Mouse (Mus musculus) heart, postnatal 0 days (tissue): ENCODE results near the gene Psmg4.

Experiments
- CTCF ChIP-seq: IDR thresholded peaks from 2 replicates; pipeline ENCODE4 v1.5.1; 2016; ENCODE audit warnings: antibody characterized with exemption, control low read depth, low read depth
- EP300 ChIP-seq: IDR thresholded peaks from 2 replicates; pipeline ENCODE4 v1.6.1; 2016; ENCODE audit warnings: antibody characterized with exemption, low read depth

DNA sequence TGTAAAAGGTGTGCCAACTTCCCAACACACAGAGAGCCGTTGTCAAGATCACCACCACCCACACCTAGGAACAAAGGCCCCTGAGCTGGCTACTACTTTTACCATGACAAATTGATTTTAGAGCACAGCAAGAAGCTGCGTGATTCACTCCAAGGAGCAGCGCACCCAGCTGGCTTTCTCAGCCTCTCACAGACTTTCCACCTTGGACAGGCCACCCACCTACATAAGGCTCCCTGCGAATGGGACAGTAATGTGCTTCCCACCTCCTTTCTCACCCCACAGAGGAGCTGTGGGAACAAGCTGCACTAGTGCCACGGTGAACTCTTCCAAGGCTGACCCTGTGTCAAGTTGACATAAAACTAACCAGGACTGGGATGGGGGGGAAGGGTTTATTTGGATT, 19.4 kb upstream of the Psmg4 start:
- TF ChIP-seq CTCF (no peak), EP300 (no peak)
